Mouse (Mus musculus) lung, postnatal 0 days (tissue): ENCODE measurements around the gene Ranbp3.

ENCODE experiments used
- CTCF ChIP-seq: IDR thresholded peaks from 2 replicates; pipeline ENCODE4 v1.5.1; 2016; ENCODE audit warnings: antibody characterized with exemption, mild to moderate bottlenecking
- EP300 ChIP-seq: IDR thresholded peaks from 2 replicates; pipeline ENCODE4 v1.6.1; 2016; ENCODE audit warnings: antibody characterized with exemption, mild to moderate bottlenecking, control low read depth

DNA sequence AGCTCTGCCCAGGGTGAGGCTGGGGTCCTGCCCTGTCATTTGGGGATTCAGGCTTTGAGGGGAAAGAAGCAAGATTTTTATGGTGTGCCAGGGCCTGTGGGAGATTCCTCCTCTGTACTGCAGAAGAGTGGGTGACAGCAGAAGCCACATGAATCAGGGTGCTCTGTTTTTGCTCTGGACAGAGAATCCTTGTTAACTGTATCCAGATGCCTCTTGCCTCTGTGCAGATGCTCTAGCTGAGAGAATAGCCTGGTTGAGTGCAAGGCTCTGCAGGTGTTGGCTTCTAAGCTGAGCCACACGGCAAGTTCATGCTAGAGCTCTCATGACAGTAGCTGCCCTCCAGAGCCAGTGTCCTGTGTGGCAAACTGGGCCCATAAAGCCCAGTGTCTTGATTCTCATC is 20.3 kb downstream of the Ranbp3 start:
- TF ChIP-seq CTCF (no peak), EP300 (no peak)
